Mouse (Mus musculus) cerebellum, adult 11 months (tissue): ENCODE measurements around the gene Il25.
"Not testable (repeated sequence)": the region's sequence is repeated elsewhere in the genome, so short reads cannot be mapped to it uniquely, and the experiment has no call there.

Experiments
- DNase-seq: peaks from one replicate; pipeline ENCODE4 v3.0.0; 2022

Il25 gene

DNA sequence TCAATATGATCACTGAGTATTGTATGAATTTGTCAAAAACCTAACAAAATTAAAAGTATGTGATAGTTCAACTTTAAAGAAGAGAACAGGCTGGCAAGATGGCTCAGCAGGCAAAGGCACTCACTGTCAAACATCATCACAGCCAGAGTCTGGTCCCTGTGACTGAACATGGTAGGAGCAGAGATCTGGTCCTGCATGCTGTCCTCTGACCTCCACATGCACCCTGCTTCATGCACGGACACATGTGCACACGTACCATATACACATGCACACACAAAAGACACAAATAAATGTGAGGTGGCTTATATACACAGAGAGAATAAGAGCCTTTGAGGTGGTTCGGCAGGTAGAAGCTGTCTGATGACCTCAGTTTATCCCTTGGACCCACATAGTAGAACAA lies 23.0 kb downstream of the Il25 start:
- DNase-seq, result no peak

DNA sequence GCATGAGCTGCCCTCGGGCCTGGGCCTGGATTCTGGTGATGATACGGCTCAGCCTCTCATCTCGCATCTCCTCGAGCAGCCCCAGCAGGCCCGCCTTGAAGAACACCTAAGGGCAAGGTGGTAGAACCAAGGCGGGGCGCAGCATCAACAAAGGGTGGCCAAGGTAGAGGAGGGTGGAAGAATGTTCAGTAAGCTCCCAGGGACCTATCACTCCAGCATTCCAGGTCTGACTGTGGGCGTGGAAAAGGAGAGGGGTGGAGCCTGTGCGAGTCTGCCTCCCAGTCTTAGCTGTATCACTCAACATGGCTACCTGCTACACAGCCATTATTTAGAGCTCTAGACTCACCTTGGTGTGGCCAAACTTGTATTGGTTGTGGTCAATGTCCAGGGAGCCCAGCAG lies 24.0 kb downstream of the Il25 start:
- DNase-seq, result no peak

DNA sequence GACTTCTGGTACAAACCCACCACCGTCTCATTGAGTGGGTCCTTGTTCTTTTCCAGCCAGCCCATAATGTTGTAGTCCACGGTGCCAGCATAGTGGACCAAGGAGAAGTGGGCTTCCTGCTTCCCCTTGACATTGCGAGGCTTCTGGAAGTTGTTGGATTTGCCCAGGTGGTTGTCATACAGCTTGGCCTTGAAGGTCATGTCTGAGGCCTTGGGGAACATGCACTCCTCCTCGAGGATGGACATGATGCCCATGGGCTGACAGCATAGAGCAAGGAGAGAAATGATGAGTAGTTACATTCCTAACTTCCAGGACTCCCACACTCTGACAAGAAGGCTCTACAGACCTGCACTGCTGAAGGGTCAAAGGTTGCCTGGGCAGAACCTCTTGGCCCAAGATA lies 26.0 kb downstream of the Il25 start:
- DNase-seq, result no peak

DNA sequence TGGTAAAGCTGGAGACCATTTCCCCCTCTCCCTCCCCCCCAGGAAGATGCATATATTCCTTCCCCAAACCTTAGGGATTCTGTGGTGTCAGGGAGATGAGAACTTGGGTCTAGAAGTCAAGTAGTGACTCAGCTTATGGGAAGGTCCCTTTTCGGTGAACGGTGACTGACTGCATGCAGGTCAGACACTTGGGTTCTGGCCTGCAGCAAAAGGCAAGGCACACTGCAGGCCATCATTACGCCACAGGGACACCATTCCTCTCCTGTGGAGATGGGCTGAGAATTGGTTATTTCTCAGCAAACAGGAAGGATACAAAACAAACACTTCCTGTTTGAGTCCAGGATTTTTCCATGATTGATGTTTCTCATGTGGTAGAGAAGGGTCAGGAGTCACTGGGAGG lies 26.7 kb downstream of the Il25 start:
- no peak for DNase-seq

DNA sequence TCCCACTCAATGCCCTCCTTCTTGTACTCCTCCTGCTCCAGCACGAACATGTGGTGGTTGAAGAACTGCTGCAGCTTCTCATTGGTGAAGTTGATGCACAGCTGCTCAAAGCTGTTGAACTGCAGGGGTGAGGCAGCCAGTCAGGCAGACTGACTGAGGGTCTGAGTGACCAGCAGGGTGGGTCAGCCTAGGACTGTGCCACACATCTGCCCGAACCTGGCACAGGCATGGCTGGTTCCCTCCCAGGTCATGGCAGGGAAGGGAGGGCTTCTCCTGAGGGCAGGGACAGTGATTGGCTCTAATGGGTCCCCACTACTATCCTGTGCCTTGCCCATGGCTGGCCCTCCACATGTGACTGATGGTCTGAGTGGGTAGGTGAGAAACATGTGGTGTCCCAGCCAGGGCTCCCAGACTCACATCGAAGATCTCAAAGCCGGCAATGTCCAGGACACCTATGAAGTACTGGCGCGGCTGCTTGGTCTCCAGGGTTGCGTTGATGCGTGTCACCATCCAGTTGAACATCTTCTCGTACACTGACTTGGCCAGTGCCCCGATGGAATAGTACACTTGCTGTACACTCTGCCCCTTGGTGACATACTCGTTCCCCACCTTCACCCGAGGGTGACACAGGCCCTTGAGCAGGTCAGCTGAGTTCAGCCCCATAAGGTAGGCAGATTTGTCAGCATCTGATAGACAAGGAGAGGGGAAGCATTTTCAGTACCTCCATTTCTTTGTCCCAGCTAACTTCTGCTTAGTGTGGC lies 27.5 kb downstream of the Il25 start:
- not testable (repeated sequence) for DNase-seq

DNA sequence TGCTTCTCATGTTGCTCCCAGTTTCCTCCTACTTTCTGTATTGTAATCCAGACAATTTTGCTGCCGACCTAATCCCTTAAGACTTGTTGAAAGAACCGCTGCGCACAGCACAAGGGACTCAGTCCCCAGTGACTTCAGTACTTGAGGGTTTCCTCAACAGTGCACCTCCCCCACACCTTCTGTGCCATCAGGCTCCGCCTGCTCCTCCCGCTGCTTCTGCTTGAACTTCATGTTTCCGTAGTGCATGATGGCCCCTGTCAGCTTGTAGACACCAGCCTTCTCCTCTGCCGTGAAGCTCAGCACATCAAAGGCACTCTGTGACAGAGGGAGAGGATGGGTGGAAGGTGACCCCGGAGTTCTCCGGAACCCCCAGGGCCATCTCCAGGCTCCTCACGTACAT lies 28.3 kb downstream of the Il25 start:
- no peak for DNase-seq

DNA sequence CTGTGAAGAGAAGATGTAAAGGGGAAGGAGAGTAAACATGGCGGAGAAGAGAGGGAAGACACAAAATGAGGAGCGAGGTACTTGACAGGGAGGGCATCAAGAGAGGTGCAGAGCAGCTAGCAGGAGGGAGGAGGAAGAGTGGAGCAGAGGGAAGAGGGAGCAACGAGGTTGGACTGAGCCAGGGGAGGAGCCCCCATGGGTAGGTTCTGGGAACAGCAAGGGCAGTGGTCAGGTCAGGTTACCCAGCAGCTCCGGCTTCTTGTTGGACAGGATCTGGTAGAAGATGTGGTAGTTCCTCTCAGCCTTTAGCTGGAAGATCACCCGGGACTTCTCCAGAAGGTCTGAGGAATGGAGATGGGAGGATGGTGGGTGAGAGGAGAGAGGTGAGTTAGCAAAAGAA lies 29.0 kb downstream of the Il25 start:
- no peak for DNase-seq

DNA sequence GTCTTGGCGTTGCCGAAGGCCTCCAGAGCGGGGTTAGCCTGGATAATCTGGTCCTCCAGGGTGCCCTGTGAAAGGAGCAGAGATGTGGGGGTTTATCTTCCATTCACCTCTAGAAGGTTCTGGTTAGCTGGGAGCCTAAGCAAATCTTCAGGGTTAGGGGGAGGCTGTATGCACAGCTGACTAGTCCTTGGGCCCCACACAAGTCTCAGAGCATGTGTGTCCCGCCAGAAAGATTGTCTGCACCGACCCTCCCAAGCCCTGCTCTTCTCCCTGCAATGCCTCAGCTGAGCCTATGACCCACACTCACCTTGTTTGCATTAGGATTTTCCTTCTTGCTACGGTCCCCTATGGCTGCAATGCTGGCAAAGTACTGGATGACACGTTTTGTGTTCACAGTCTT lies 30.2 kb downstream of the Il25 start:
- no peak for DNase-seq

DNA sequence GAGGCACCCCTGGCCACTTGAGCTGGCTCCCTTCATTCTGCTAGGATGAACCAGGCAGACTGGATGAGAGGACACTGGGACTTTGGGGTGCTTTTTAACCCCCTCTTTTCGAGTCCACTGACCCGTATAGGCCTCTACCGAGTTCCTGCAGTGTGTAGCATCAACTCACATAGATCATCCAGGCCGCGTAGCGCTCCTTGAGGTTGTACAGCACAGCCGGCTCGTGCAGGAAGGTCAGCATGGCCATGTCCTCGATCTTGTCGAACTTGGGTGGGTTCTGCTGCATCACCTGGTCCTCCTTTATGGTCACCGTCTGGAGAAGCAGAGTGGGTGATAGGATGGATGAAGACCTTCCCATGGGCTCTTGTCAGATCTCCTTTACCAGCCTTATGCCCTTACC lies 31.2 kb downstream of the Il25 start:
- DNase-seq, result no peak

- no peak for DNase-seq
These were observed 32.5 kb downstream of the Il25 start for GRCm38 (mm10) chr14:54965044-54965443.

DNA sequence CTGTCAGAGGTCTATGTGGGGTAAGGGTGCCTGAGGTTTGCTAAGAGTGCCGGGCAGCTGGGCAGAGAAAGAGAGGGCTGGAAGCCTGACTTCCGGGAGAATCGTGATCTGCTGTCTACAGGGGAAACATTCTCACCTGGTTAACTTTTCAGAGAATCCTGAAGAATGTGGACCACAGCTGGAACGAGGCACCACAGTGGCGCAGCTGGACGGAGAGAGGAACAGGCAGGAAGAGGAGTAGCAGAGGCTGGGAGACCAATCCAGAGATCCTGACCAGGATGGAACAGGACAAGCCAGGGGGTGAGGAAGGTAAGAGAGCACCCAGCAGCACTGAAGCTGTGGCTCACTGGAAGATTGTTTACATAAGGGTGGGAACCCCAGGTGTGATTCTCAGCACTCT lies 33.1 kb downstream of the Il25 start:
- no peak for DNase-seq

DNA sequence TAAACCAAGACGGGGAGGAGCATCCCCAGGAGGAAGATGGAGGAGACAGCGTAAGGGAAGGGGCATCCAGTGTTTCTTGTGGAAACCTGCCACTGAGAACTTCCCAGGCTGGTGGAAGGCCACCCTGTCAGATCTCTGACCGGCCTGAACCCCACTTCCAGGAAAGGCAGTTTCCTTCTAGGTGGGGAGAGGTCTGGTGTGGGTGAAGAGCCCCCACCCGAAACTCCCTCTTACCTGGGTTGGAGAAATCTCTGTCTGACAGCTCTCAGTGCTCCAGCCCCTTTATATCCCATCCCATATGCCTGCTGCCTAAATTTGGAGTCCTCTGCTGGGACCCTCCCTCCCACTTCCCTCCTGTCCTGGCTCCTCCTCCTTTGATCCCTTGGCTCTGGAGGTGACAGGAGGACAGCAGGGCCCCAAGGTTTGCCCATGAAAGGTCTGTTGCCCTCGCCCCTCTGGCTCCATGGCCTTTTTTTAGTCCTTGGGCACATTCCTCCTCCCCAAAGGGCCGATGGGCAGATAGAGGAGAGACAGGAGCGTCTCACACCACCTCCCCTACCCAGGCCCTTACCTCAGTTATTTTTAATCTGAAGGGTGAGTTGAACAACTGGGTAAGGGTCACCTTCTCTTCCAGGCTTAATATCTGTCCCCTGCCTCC lies 34.0 kb downstream of the Il25 start, which contains the start of gene Myh6:
TSS of gene Myh6 (minus strand) at position 608 of the 658 bp plus-strand sequence.
- DNase-seq, result no peak

DNA sequence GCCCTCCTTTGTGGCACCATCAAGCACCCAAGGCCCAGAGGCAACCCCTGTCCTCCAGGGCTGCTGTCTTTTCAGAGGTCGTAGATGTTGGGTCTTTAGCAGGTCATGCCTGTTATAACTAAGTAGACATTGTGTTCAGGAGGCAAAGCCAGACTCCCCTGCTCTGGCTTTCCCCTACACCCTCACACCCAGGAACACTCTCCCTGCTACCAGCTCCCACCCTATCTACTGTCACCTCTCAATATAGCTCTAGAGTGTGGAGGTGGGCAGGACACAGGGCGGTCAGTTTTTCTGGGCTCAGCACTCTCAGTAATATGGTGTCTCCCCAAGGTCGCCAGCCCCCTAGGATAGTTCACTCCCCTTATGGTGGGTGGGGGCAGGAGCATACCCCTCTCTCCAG lies 35.4 kb downstream of the Il25 start:
- no peak for DNase-seq

DNA sequence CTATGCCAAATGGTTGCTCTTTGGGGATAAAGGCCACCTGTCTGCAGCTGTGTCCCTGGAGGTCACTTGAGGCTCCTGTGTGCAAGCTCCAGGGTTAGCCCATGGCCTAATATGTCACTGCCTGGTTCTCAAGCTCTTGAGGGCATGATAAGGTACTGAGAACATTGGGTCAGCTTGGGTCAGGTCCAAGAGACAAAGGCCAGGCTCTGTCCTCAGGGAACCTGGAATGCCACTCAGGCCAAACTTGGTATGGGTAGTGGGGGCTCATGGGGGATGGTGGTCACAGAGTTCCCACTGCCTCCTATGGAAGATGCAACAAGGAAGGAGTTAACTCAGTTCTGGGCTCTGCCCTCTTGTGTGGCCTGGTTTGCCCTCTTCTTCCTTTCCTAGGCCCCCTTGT lies 35.8 kb downstream of the Il25 start:
- DNase-seq, result no peak

DNA sequence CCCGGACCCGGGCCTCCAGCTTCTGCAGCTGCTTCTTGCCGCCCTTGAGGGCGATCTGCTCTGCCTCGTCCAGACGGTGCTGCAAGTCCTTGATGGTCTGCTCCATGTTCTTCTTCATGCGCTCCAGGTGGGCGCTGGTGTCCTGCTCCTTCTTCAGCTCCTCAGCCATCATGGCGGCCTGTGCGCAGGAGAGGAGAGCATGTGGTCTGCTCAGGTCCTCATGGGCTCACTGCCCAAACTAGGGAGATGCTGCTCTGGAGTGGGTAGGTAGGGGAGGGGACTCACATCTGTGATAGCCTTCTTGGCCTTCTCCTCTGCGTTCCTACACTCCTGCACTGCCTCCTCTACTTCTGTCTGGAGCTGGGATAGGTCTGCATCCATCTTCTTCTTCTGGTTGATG lies 40.3 kb downstream of the Il25 start:
- DNase-seq, result not testable (repeated sequence)

DNA sequence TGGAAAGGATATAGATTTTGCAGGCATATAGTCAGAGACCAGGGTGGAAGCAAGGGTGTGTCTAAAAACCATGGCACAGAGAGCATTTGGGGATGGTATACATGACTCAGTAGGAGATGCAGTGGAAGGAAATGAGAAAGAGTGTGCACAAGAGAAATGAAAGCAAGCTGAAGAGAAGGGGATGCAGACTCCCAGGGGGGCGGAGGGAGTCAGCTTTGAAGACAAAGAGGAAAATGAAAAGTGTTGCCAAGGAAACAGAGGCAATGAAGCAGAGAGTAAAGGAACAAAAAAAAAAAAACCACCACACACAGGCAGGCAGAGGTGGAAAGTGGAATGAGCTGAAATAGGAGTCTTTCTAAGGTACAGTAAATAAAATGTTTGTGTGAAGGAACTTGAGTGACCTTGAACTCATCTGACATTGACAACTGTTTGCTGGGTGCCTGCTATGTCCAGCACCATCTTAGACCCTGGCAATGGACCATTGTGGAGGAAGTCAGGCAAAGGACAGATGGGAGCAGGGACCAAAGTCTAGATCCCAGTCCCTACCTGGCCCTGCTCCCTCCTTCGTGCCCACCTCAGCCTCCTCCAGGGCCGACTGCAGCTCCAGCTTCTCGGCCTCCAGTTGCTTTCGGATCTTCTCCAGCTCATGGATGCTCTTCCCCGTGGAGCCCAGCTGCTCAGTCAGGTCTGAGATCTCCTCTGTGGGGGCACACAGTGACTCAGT lies 41.7 kb downstream of the Il25 start:
- DNase-seq, result no peak

GRCm38 (mm10) chr14:54976633-54977032 lies 44.1 kb downstream of the Il25 start, which contains the start of gene Gm17428:
Gm17428 (plus strand) TSS chr14:54976933.
- DNase-seq, result no peak

DNA sequence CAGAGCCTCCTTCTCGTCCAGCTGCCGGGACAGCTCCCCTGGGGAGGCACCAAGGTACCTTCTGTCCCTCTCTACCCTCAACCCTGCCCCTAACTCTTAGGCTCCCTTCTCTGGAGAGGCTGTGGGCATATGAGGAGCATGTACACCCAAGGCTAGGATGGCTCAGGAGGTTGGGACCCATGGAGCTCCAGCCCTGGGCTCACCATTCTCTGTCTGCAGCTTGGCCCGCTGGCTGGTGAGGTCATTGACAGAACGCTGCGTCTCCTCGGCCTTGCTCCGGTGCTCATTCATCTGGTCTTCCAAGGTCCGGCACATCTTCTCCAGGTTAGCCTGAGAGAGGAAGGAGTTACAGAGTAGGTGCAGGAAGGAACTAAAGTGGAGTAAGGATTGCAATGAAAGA lies 46.2 kb downstream of the Il25 start:
- DNase-seq, result no peak

DNA sequence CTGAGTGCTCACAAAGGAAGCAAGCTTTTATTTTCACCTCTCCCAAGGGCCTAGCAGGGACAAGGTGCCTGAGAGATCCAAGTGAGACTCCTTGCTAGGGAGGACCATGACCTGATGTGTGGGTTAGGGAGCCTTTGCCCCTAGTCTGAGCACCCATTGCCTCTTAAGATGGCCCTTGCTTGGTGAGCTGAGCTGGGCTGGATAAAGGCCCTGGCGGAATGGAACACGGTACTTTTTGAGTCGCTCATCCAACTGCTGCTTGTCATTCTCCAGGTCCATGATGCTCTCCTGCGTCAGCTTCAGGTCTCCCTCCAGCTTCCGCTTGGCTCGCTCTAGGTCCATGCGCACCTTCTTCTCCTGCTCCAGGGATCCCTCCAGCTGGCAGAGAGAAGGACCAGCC lies 49.4 kb downstream of the Il25 start:
- DNase-seq, result no peak
